Mouse (Mus musculus): ENCODE results near the gene 1700022I11Rik.

The 1700022I11Rik gene

DNA sequence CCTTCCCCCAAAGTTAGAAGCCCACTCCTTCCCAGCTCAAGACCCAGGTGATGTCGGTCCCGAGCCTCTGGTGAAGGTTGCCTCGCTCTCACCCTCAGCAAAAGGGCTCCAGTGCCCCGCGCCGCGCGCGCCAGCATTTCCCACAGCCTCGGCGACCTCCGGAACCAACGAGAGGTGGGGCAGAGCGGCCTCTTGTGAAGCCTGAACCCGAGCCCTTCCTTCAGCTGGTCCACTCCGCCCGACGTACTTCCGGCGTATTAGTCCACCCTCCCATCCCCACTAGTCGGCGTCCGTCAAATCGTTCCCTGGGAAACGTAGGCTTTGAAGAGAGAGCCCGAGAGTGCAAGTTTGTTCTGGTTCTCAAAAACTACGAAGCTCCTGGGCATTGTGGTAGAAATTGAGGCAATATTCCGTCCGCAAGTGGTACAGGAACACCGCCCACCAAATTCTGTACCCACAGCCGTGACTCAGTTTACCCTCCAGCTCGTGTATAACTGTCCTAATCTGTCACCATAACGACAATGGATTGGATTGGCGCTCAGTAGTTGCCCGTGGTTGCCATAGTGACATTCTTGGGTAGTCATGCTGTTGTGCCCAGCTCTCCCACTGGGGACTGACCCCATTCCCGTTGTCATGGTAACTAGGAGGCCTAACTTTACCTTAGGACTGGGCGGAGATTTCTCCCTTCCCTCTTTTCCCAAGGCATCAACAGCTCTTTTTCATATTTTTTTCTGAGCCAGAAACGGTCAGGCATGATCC lies 62.0 kb downstream of the 1700022I11Rik start, which contains the start of gene Stoml2:
TSS of gene Stoml2 (minus strand) at position 474 of the 759 bp plus-strand sequence.
- peak; percentile 67 to 73 for DNase-seq (ENCODE audit: low read depth in 2 of 2, low spot score in 2 of 2)

DNA sequence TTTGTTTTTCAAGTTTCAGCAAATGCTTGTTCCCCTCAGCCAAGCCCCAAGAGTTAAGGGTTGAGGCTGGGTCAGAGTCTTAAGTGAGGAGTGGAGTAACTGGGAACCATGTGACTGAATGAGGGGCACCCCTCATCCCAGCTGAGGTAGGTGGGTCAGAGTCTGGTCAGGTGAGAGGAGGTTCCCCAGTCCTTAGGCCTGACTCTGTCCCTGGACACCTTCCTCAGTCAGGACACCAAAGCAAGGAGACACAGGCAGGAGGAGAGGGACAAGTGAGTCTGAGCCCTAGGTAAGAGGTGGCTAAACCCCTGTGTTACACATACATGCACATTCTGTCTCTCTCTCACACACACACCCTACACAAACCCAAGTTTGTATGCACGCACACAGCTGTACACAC lies 63.1 kb downstream of the 1700022I11Rik start:
- no peak for DNase-seq (ENCODE audit: low read depth in 2 of 2, low spot score in 2 of 2)
